Mouse (Mus musculus): ENCODE data around the gene Pkn3.

DNA sequence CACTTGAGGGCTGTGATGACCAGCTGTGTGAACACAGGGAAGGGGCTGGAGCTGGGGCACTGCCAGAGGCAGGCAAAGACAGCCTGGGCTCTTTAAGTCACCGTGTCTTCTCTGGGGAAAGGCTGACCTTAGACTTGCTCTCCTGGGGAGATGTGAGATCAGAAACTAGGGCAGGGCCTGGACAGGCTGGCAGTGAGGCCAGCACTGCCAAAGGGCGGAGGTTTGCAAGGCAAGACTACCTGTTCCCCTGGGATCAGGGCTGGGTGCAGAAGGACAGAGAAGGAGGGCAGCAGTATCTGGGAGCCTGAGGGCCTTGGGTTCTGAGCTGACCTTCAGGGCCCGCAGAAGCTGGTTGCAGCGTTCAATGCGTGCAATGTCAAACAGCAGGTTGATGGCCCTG, 30.2 kb downstream of the Pkn3 start:
- no peak for TF ChIP-seq POLR2A (IDR thresholded peaks at IDR 0.05; ENCODE audit: insufficient read depth, low read length)
- no peak for TF ChIP-seq CTCF (IDR thresholded peaks at IDR 0.05; ENCODE audit: low read depth, low read length)
- TF ChIP-seq EP300 (IDR thresholded peaks at IDR 0.05; ENCODE audit: insufficient read depth, low read depth, low read length), result no peak
